ENCODE assay signal across 8 mouse cellular contexts in the genomic region with DNA sequence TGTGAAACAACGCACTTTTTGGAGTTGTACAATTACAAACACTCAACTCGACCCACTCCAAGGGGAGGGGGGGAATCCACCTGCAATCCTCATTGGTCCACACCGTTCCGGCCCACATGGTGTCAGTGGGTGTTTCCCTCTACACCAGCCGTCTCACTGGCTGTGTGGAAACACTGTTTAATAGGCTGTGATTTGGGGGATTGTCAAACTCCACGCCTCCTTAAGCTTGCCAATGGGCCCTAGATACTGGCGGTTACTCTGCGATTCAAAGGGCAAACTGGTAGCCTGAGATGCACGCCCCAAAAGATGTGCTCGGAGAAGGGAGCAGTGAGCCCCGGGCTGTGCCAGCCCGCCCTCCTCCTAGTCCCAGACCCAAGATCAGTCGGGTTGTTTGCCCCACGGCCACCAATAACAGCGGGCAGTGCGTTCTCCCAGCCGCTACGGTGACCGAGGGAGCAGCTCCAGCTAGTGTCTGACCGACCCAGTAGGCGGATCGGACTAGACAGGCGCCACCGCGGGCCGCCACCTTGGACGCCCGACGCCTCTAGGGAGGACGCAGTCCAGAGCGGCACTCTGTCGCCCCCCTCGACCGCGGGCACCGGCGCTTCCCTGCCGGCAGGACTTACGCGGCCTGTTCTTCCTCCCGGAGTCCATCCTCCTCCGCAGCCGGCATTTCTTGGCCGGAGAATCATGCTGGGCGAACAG. TPM values are rescaled to one million over a fixed set of nuclear protein-coding genes. Genes with fewer than 3 reads are reported as not detected.
DNase-seq lines count a peak whose midpoint lies in the region; ATAC-seq and TF ChIP-seq lines count a peak whose summit lies in the region.

No protein-coding gene starts in this region.

- 0 out of 2 replicates have a peak, but pooled peaks have one; percentile 21 for TF ChIP-seq CTCF in kidney, adult 2 months (conservative IDR thresholded peaks at IDR 0.05; ENCODE audit: insufficient read depth, insufficient read length, low read depth, low read length)

- under 1% methylated on average over 39 of the region's 45 CpGs for WGBS in embryonic facial prominence, embryonic 13.5 days
- WGBS in kidney, adult 2 months = 1% methylated on average over 45 of the region's 45 CpGs
- under 1% methylated on average over 45 of the region's 45 CpGs for WGBS in limb, embryonic 12.5 days
- 0% methylated on average over 45 of the region's 45 CpGs for WGBS in midbrain, embryonic 15.5 days

- peak overlapping the region; percentile 69 for H3K4me2 ChIP-seq in embryonic facial prominence, embryonic 13.5 days
- H3K4me2 ChIP-seq in limb, embryonic 12.5 days = peak overlapping the region; percentile 63
- peak overlapping the region; percentile 84 for H3K4me2 ChIP-seq in midbrain, embryonic 15.5 days

- H3K36me3 ChIP-seq in embryonic facial prominence, embryonic 13.5 days = no peaks in the 10 kb centered on the region
- H3K36me3 ChIP-seq in kidney, adult 2 months (ENCODE audit: control insufficient read depth, insufficient read depth, low read length) = no peaks in the 10 kb centered on the region
- no peaks in the 10 kb centered on the region for H3K36me3 ChIP-seq in limb, embryonic 12.5 days
- H3K36me3 ChIP-seq in midbrain, embryonic 15.5 days (replicated peaks) = no peaks in the 10 kb centered on the region

- peak overlapping the region; percentile 89 for H3K4me3 ChIP-seq in embryonic facial prominence, embryonic 13.5 days
- peak overlapping the region; percentile 84 for H3K4me3 ChIP-seq in kidney, adult 2 months (ENCODE audit: insufficient read depth, low read depth, low read length)
- H3K4me3 ChIP-seq in limb, embryonic 12.5 days (replicated peaks) = peak overlapping the region; percentile 92
- H3K4me3 ChIP-seq in midbrain, embryonic 15.5 days = peak overlapping the region; percentile 91

- peak overlapping the region; percentile 98 for H3K27ac ChIP-seq in embryonic facial prominence, embryonic 13.5 days
- peak overlapping the region; percentile 98 for H3K27ac ChIP-seq in kidney, adult 2 months (ENCODE audit: insufficient read depth, low read depth, low read length)
- H3K27ac ChIP-seq in limb, embryonic 12.5 days = peak overlapping the region; percentile 99
- H3K27ac ChIP-seq in midbrain, embryonic 15.5 days = peak overlapping the region; percentile 97

- peak; percentile 70 for TF ChIP-seq POLR2A in kidney, adult 2 months (IDR thresholded peaks at IDR 0.05; ENCODE audit: low read depth, low read length)

- DNase-seq in 3134 (ENCODE audit: extremely low read depth, insufficient read length, low spot score) = peak; percentile 92
- DNase-seq in adrenal gland, postnatal 25 days = peak; percentile 81
- peak; percentile 90 to 94 for DNase-seq in heart, adult 18-20 months
- peak; percentile 98 for DNase-seq in kidney, adult 2 months
- peak; percentile 46 to 51 for DNase-seq in spleen, postnatal 14 days (ENCODE audit: low spot score in 2 of 2)

- H3K9ac ChIP-seq in embryonic facial prominence, embryonic 13.5 days = peak overlapping the region; percentile 97
- H3K9ac ChIP-seq in limb, embryonic 12.5 days (replicated peaks) = peak overlapping the region; percentile 96
- peak overlapping the region; percentile 97 for H3K9ac ChIP-seq in midbrain, embryonic 15.5 days

- no peaks in the 10 kb centered on the region for H3K9me3 ChIP-seq in embryonic facial prominence, embryonic 13.5 days
- H3K9me3 ChIP-seq in limb, embryonic 12.5 days = no peaks in the 10 kb centered on the region
- no peaks in the 10 kb centered on the region for H3K9me3 ChIP-seq in midbrain, embryonic 15.5 days

- H3K27me3 ChIP-seq in embryonic facial prominence, embryonic 13.5 days = no peaks in the 10 kb centered on the region
- H3K27me3 ChIP-seq in kidney, adult 2 months (replicated peaks; ENCODE audit: control insufficient read depth, insufficient read depth, low read length) = no peaks in the 10 kb centered on the region
- H3K27me3 ChIP-seq in limb, embryonic 12.5 days = no peaks in the 10 kb centered on the region
- H3K27me3 ChIP-seq in midbrain, embryonic 15.5 days (replicated peaks) = no peaks in the 10 kb centered on the region

- peak; percentile 97 for ATAC-seq in embryonic facial prominence, embryonic 13.5 days (ENCODE audit: insufficient number of reproducible peaks, insufficient read depth, low FRiP score, low TSS enrichment, low read depth)
- peak; percentile 98 for ATAC-seq in limb, embryonic 12.5 days (ENCODE audit: insufficient number of reproducible peaks, insufficient read depth, low FRiP score, low TSS enrichment, low read depth)
- peak; percentile 98 for ATAC-seq in midbrain, embryonic 15.5 days (replicated peaks)

- peaks cover 13% of the 10 kb centered on the region for H3K4me1 ChIP-seq in embryonic facial prominence, embryonic 13.5 days
- peaks cover 11% of the 10 kb centered on the region for H3K4me1 ChIP-seq in kidney, adult 2 months (ENCODE audit: control insufficient read depth, insufficient read depth, low read length)
- peaks cover 6% of the 10 kb centered on the region for H3K4me1 ChIP-seq in limb, embryonic 12.5 days (replicated peaks)
- peaks cover 20% of the 10 kb centered on the region for H3K4me1 ChIP-seq in midbrain, embryonic 15.5 days

RNA-seq across cellular contexts. Expression of a gene that starts 1.2 kb away (rescaled TPM):
- 101 and 105 TPM in 2 replicates for total RNA-seq in adrenal gland, postnatal 25 days (2021)
- 7.5 and 7.6 TPM in 2 replicates for polyA plus RNA-seq in embryonic facial prominence, embryonic 13.5 days (2015; fragmentation: Nextera tagmentation; extraction: Ambion mirVana)
- 10 to 100 TPM; 41.2 to 47.1 TPM for total RNA-seq in heart, adult 18-20 months (2021)
- polyA plus RNA-seq in kidney, adult 2 months (2012; rRNA removed) = 8.7 and 14.3 TPM in 2 replicates
- 8.4 and 9.4 TPM in 2 replicates for polyA plus RNA-seq in limb, embryonic 12.5 days (2016; fragmentation: Nextera tagmentation; extraction: Ambion mirVana)
- 8.3 and 8.5 TPM in 2 replicates for polyA plus RNA-seq in midbrain, embryonic 15.5 days (2015; fragmentation: Nextera tagmentation; extraction: Ambion mirVana)

RNA-seq across cellular contexts. Expression of a gene that starts 44.1 kb away (rescaled TPM):
- total RNA-seq in adrenal gland, postnatal 25 days (2021) = 7.2 and 8.4 TPM in 2 replicates
- 72.5 and 78.7 TPM in 2 replicates for polyA plus RNA-seq in embryonic facial prominence, embryonic 13.5 days (2015; fragmentation: Nextera tagmentation; extraction: Ambion mirVana)
- 1 to 10 TPM in 1 of 2 experiments, under 1 TPM in 1; 0.82 to 1.5 TPM for total RNA-seq in heart, adult 18-20 months (2021)
- 0.07 and 0.30 TPM in 2 replicates for polyA plus RNA-seq in kidney, adult 2 months (2012; rRNA removed)
- 81.9 and 83.2 TPM in 2 replicates for polyA plus RNA-seq in limb, embryonic 12.5 days (2016; fragmentation: Nextera tagmentation; extraction: Ambion mirVana)
- polyA plus RNA-seq in midbrain, embryonic 15.5 days (2015; fragmentation: Nextera tagmentation; extraction: Ambion mirVana) = 10.6 and 11.2 TPM in 2 replicates

Comparison
In these comparisons a context has a peak if more than half of its experiments do, and no peak if none do; other contexts are left out.
1. Peak in every context shown above with its lines: DNase-seq, ATAC-seq, H3K4me3 ChIP-seq and H3K27ac ChIP-seq.